Mouse (Mus musculus): ENCODE data around the gene Cc2d2b.

GRCm38 (mm10) chr19:40716981-40717380 is 31.6 kb upstream of the Cc2d2b start:
- no peak for TF ChIP-seq CTCF (IDR thresholded peaks at IDR 0.05; ENCODE audit: low read depth)
- no peak for TF ChIP-seq EP300 (optimal IDR thresholded peaks at IDR 0.05)
